Mouse (Mus musculus) hindbrain, embryonic 13.5 days (tissue): Measurements from ENCODE around the gene Nanos2. TPM values are rescaled to one million over a fixed set of nuclear protein-coding genes. Genes with fewer than 3 reads are reported as not detected.

Source experiments
- ATAC-seq: fragments of 200-750 bp; cut with Nextera tagmentation; 2 replicates; pipeline ENCODE4 v1.8.0; 2017; ENCODE audit warnings: moderate TSS enrichment; ENCODE audit not compliant: low FRiP score
- H3K27ac ChIP-seq: fragments of 300-500 bp; sonication (generic); 2 replicates; pipeline ENCODE4 v1.5.1; 2015; ENCODE audit warnings: inconsistent platforms, mild to moderate bottlenecking, moderate library complexity
- H3K27me3 ChIP-seq: fragments of 300-500 bp; sonication (generic); 2 replicates; pipeline ENCODE4 v1.6.1; 2015; ENCODE audit warnings: mild to moderate bottlenecking, inconsistent platforms
- H3K36me3 ChIP-seq: fragments of 300-500 bp; sonication (generic); 2 replicates; pipeline ENCODE4 v1.6.1; 2015; ENCODE audit warnings: mild to moderate bottlenecking, inconsistent platforms
- H3K4me1 ChIP-seq: fragments of 300-500 bp; sonication (generic); replicated peaks from 2 replicates; pipeline ENCODE4 v1.6.1; 2015; ENCODE audit warnings: inconsistent platforms
- H3K4me2 ChIP-seq: fragments of 300-500 bp; sonication (generic); 2 replicates; pipeline ENCODE4 v1.6.1; 2015; ENCODE audit warnings: inconsistent platforms, mild to moderate bottlenecking, moderate library complexity
- H3K4me3 ChIP-seq: fragments of 300-500 bp; sonication (generic); 2 replicates; pipeline ENCODE4 v1.5.1; 2015; ENCODE audit warnings: mild to moderate bottlenecking, inconsistent platforms
- H3K9ac ChIP-seq: fragments of 300-500 bp; sonication (generic); 2 replicates; pipeline ENCODE4 v1.6.1; 2015; ENCODE audit warnings: mild to moderate bottlenecking, inconsistent platforms
- H3K9me3 ChIP-seq: fragments of 300-500 bp; sonication (generic); 2 replicates; pipeline ENCODE4 v1.6.1; 2016; ENCODE audit warnings: inconsistent platforms
- WGBS: fragments of 180-500 bp; shearing (Covaris S2); methylation state at CpG from one replicate; pipeline ENCODE4 v1.1.7; 2015; 5-methylcytosine and 5-hydroxymethylcytosine counted together
- polyA plus RNA-seq: library from polyadenylated mRNA; unstranded; fragments of >200 nt; fragmentation: Nextera tagmentation; extraction: Ambion mirVana; gene quantifications from 2 replicates; pipeline ENCODE4 v1.2.1, GENCODE M21; 2015

The Nanos2 gene
- polyA plus RNA-seq, 1 experiment from 2014 or later = 0.75 TPM

DNA sequence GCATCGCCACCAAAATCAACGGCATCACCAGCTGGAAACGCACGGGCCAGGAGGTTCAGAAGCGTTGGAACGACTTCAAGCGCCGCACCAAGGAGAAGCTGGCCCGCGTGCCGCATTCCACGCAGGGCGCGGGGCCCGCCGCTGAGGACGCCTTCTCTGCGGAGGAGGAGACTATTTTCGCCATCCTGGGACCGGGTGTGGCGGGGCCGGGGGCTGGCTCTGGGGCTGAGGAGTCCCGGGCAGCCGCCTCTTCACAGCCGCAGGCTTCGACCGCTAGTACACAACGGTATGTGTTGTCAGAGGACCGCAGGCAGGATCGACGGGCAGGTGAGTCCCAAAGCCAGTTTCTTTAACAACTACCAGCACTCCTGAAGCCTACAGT, 5.1 kb downstream of the Nanos2 start:
- H3K27ac ChIP-seq = peak overlapping the region; percentile 94; the same call in 1 of the 2 replicates

GRCm38 (mm10) chr7:18993036-18993435, 5.8 kb downstream of the Nanos2 start:
- Histone ChIP-seq H3K27ac (no peak overlapping the region), H3K4me3 (peak overlapping the region; percentile 56), H3K4me2 (peak overlapping the region; percentile 83), H3K9ac (peak overlapping the region; percentile 81), H3K27me3 (peaks cover 15% of the 10 kb centered on the region), H3K4me1 (peaks cover 42% of the 10 kb centered on the region), H3K9me3 (no peaks in the 10 kb centered on the region), H3K36me3 (peaks cover 15% of the 10 kb centered on the region)
- 93% methylated on average over 5 of the region's 5 CpGs for WGBS
- ATAC-seq = no peak

More for the DNA sequence above, 5.1 kb downstream of the Nanos2 start:
- Histone ChIP-seq H3K9me3 (no peaks in the 10 kb centered on the region), H3K4me2 (peak overlapping the region; percentile 83), H3K4me1 (peaks cover 42% of the 10 kb centered on the region), H3K27me3 (peaks cover 18% of the 10 kb centered on the region), H3K9ac (peak overlapping the region; percentile 81), H3K4me3 (peak overlapping the region; percentile 56), H3K36me3 (peaks cover 15% of the 10 kb centered on the region)
- 2% methylated on average over 31 of the region's 31 CpGs for WGBS
- no peak for ATAC-seq

GRCm38 (mm10) chr7:18998835-18999234, 11.6 kb downstream of the Nanos2 start:
- Histone ChIP-seq H3K36me3 (peaks cover 17% of the 10 kb centered on the region), H3K4me1 (peaks cover 36% of the 10 kb centered on the region), H3K27ac (no peak overlapping the region), H3K27me3 (peaks cover under 1% of the 10 kb centered on the region), H3K9ac (peak overlapping the region; percentile 36; the same call in 1 of the 2 replicates), H3K4me2 (no peak overlapping the region), H3K9me3 (no peaks in the 10 kb centered on the region), H3K4me3 (no peak overlapping the region)
- ATAC-seq = no peak
- WGBS = 35% methylated on average over 9 of the region's 9 CpGs

DNA sequence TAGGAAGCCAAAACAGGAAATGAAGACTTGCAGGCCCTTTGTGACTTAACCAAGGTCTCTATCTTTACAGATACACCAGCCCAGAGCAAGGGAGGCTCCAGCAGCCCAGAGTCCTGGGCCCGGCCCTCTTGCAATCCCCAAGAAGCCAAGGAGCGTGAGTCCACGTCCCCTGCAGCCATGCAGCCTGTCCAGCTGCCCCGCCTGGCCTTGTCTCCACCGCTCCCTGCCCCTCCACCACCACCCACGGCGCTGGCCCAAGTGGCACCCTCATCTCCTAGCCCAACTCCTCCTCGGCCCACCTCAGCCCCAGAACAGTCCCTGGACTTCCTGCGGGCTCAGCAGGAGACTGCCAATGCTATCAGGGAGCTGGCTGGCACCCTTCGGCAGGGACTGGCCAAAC, 13.2 kb downstream of the Nanos2 start:
- H3K4me3 ChIP-seq = peak overlapping the region; percentile 33
- no peak overlapping the region for H3K27ac ChIP-seq
- WGBS = 56% methylated on average over 10 of the region's 10 CpGs
- no peaks in the 10 kb centered on the region for H3K9me3 ChIP-seq
- no peaks in the 10 kb centered on the region for H3K27me3 ChIP-seq
- peaks cover 37% of the 10 kb centered on the region for H3K4me1 ChIP-seq
- ATAC-seq = no peak
- peaks cover 19% of the 10 kb centered on the region for H3K36me3 ChIP-seq
- peak overlapping the region; percentile 70 for H3K9ac ChIP-seq
- H3K4me2 ChIP-seq = peak overlapping the region; percentile 52

GRCm38 (mm10) chr7:19001066-19001806, 14.0 kb downstream of the Nanos2 start:
- no peaks in the 10 kb centered on the region for H3K27me3 ChIP-seq
- no peak for ATAC-seq
- H3K4me3 ChIP-seq = peak overlapping the region; percentile 33
- 45% methylated on average over 17 of the region's 18 CpGs for WGBS
- H3K9ac ChIP-seq = peak overlapping the region; percentile 70
- peaks cover 19% of the 10 kb centered on the region for H3K36me3 ChIP-seq
- H3K4me2 ChIP-seq = peak overlapping the region; percentile 52
- no peaks in the 10 kb centered on the region for H3K9me3 ChIP-seq
- H3K27ac ChIP-seq = no peak overlapping the region
- peaks cover 45% of the 10 kb centered on the region for H3K4me1 ChIP-seq

- no peaks in the 10 kb centered on the region for H3K9me3 ChIP-seq
- no peak for ATAC-seq
- 0 out of 2 replicates have a peak overlapping the region, but pooled peaks have one; percentile 70 for H3K9ac ChIP-seq
- 80% methylated on average over 3 of the region's 3 CpGs for WGBS
- H3K4me1 ChIP-seq = peaks cover 49% of the 10 kb centered on the region
- peaks cover 17% of the 10 kb centered on the region for H3K36me3 ChIP-seq
- peak overlapping the region; percentile 19; the same call in 1 of the 2 replicates for H3K27ac ChIP-seq
- 0 out of 2 replicates have a peak overlapping the region, but pooled peaks have one; percentile 65 for H3K4me2 ChIP-seq
- H3K27me3 ChIP-seq = no peaks in the 10 kb centered on the region
- H3K4me3 ChIP-seq = no peak overlapping the region
These were observed 14.5 kb downstream of the Nanos2 start for GRCm38 (mm10) chr7:19001807-19002085.

GRCm38 (mm10) chr7:19002115-19002514, 14.9 kb downstream of the Nanos2 start:
- Histone ChIP-seq H3K4me1 (peaks cover 53% of the 10 kb centered on the region), H3K4me2 (peak overlapping the region; percentile 65), H3K27me3 (no peaks in the 10 kb centered on the region), H3K9me3 (no peaks in the 10 kb centered on the region), H3K4me3 (peak overlapping the region; percentile 41), H3K36me3 (peaks cover 21% of the 10 kb centered on the region), H3K27ac (peak overlapping the region; percentile 75), H3K9ac (peak overlapping the region; percentile 78)
- WGBS = 53% methylated on average over 4 of the region's 4 CpGs
- ATAC-seq = no peak

DNA sequence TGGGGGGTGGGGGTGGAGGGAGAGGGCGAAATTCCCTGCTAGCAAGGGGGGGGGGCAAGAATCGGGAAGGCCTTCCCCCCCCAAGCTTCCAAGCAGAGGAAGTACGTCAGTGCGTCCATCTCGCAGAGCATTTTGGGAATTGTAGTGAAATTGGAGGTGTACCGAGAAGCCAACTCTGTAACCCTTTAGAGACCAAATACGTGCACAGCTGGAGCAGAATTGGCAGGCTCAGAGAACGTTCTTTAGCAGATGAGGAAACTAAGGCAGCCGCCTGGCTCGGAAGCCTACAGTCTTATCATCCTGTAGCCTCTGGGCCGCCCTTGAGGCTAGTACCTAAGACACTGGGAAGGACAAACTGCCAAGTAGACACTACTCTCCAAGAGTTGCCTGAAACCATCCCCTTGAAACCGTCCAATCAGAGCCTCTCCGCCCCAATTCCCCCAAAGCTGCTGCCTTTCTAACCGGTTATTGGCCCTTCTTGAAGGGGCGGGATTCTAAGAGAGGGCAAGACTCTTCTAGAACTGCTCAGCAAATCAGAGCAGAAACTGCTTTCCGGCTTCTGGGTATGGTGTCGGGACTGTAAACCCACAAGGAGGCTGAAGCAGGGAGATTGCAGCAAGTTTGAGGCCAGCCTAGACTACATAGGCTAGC, 15.8 kb downstream of the Nanos2 start:
- H3K4me1 ChIP-seq = peaks cover 60% of the 10 kb centered on the region
- peak overlapping the region; percentile 41 for H3K4me3 ChIP-seq
- 4% methylated on average over 17 of the region's 17 CpGs for WGBS
- no peaks in the 10 kb centered on the region for H3K27me3 ChIP-seq
- H3K9me3 ChIP-seq = no peaks in the 10 kb centered on the region
- peak; percentile 50 for ATAC-seq
- peak overlapping the region; percentile 75 for H3K27ac ChIP-seq
- peak overlapping the region; percentile 65 for H3K4me2 ChIP-seq
- H3K9ac ChIP-seq = peak overlapping the region; percentile 78
- H3K36me3 ChIP-seq = peaks cover 29% of the 10 kb centered on the region

- H3K4me2 ChIP-seq = peak within 1 kb of the TSS; percentile 100
- no peaks in the 10 kb centered on the region for H3K27me3 ChIP-seq
- H3K36me3 ChIP-seq = peaks cover 29% of the 10 kb centered on the region
- peak within 1 kb of the TSS; percentile 94 for H3K27ac ChIP-seq
- H3K9ac ChIP-seq = peak within 1 kb of the TSS; percentile 97
- peak; percentile 59 for ATAC-seq
- H3K4me1 ChIP-seq = peaks cover 60% of the 10 kb centered on the region
- WGBS = under 1% methylated on average over 66 of the region's 90 CpGs
- peak within 1 kb of the TSS; percentile 91 for H3K4me3 ChIP-seq
- H3K9me3 ChIP-seq = no peaks in the 10 kb centered on the region
These were observed 16.9 kb downstream of the Nanos2 start, which contains the start of gene Irf2bp1 for GRCm38 (mm10) chr7:19003902-19004630. Gene Irf2bp1 (plus strand): TSS chr7:19004044.

DNA sequence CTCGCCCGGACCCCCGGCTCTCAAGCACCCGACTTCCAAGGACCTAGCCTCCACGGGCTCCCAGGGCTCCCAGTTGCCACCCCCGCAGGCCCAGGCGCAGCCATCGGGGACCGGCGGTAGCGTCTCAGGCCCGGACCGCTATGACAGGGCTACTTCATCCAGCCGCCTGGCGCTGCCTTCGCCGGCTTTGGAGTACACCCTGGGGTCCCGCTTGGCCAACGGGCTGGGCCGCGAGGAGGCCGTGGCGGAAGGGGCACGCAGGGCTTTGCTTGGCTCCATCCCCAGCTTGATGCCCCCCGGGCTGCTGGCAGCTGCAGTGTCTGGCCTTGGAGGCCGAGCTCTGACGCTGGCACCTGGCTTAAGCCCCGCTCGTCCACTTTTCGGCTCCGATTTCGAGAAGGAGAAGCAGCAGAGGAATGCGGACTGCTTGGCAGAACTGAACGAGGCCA, 17.5 kb downstream of the Nanos2 start:
- peak overlapping the region; percentile 94 for H3K27ac ChIP-seq
- no peaks in the 10 kb centered on the region for H3K9me3 ChIP-seq
- peak overlapping the region; percentile 100 for H3K4me2 ChIP-seq
- 10% methylated on average over 34 of the region's 34 CpGs for WGBS
- H3K9ac ChIP-seq = peak overlapping the region; percentile 97
- ATAC-seq = peak; percentile 1; the same call in 1 of the 2 replicates
- H3K4me3 ChIP-seq = peak overlapping the region; percentile 91
- H3K36me3 ChIP-seq = peaks cover 29% of the 10 kb centered on the region
- H3K4me1 ChIP-seq = peaks cover 60% of the 10 kb centered on the region
- no peaks in the 10 kb centered on the region for H3K27me3 ChIP-seq

DNA sequence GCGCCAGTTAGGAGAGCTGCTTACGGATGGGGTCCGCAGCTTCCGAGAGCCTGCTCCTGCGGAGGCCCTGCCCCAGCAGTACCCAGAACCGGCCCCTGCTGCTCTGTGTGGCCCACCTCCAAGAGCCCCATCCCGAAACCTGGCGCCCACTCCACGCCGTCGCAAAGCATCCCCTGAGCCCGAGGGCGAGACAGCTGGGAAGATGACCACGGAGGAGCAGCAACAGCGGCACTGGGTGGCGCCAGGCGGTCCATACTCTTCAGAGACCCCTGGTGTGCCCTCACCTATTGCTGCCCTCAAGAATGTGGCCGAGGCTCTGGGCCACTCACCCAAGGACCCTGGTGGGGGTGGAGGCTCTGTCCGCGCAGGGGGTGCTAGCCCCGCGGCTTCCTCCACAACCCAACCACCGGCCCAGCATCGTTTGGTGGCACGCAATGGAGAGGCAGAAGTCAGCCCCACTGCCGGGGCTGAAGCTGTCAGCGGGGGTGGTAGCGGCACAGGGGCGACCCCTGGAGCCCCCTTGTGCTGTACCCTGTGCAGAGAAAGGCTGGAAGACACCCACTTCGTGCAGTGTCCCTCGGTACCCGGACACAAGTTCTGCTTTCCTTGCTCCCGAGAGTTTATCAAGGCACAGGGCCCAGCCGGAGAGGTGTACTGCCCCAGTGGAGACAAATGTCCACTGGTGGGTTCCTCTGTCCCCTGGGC, 18.4 kb downstream of the Nanos2 start:
- no peak for ATAC-seq
- peaks cover 54% of the 10 kb centered on the region for H3K4me1 ChIP-seq
- peak overlapping the region; percentile 100 for H3K4me2 ChIP-seq
- H3K4me3 ChIP-seq = peak overlapping the region; percentile 91
- H3K9ac ChIP-seq = peak overlapping the region; percentile 97
- H3K36me3 ChIP-seq = peaks cover 29% of the 10 kb centered on the region
- WGBS = 81% methylated on average over 33 of the region's 34 CpGs
- no peaks in the 10 kb centered on the region for H3K9me3 ChIP-seq
- H3K27me3 ChIP-seq = no peaks in the 10 kb centered on the region
- H3K27ac ChIP-seq = 0 out of 2 replicates have a peak overlapping the region, but pooled peaks have one; percentile 12
